Mouse (Mus musculus) CH12.LX (cell line): ENCODE measurements around the gene Pawr. TPM values are rescaled to one million over a fixed set of nuclear protein-coding genes. Genes with fewer than 3 reads are reported as not detected.

ENCODE experiments used
- DNase-seq: peaks from one replicate; pipeline ENCODE4 v3.0.0-alpha.2; 2013; ENCODE audit errors: extremely low read depth
- H3K27ac ChIP-seq: 2 replicates; pipeline ENCODE4 v1.5.1; 2012; ENCODE audit warnings: low read depth, mild to moderate bottlenecking, control low read depth, moderate library complexity; ENCODE audit not compliant: insufficient read depth
- H3K27me3 ChIP-seq: replicated peaks from 2 replicates; pipeline ENCODE3; 2012; ENCODE audit warnings: inconsistent platforms
- H3K36me3 ChIP-seq, 2 experiments: replicated peaks in 1 of 2; 2 replicates each; pipeline versions ENCODE3 to v1.6.1; 2012; ENCODE audit warnings: inconsistent platforms in 1 of 2, low read length in 1 of 2, mild to moderate bottlenecking in 1 of 2, mixed read lengths in 1 of 2, moderate library complexity in 1 of 2; ENCODE audit not compliant: control insufficient read depth in 1 of 2, insufficient read depth in 1 of 2
- H3K4me1 ChIP-seq, 2 experiments: 2 replicates each; pipeline ENCODE4 v1.6.1; 2012; ENCODE audit warnings: inconsistent platforms in 1 of 2, moderate library complexity in 1 of 2; ENCODE audit not compliant: insufficient read depth in 2 of 2, control insufficient read depth in 1 of 2
- H3K4me2 ChIP-seq: 2 replicates; pipeline ENCODE4 v1.6.1; 2012; ENCODE audit warnings: low read depth, mild to moderate bottlenecking, control low read depth; ENCODE audit not compliant: poor library complexity, insufficient read depth, severe bottlenecking
- H3K4me3 ChIP-seq, 3 experiments: fragments of 150-350 bp in 1 of 3; sonication (generic) in 1 of 3; replicated peaks in 1 of 3; 2 replicates each; pipeline versions ENCODE3 to v1.5.1; 2011 to 2012; ENCODE audit warnings: low read depth in 2 of 3, low read length in 2 of 3, mild to moderate bottlenecking in 2 of 3, moderate library complexity in 2 of 3, control low read depth in 1 of 3, improper control_type of control experiment in 1 of 3, inconsistent platforms in 1 of 3, mixed read lengths in 1 of 3; ENCODE audit not compliant: poor library complexity in 1 of 3
- H3K79me2 ChIP-seq: replicated peaks from 2 replicates; pipeline ENCODE4 v1.6.1; 2012; ENCODE audit warnings: mild to moderate bottlenecking, moderate library complexity; ENCODE audit not compliant: control insufficient read depth, poor library complexity, insufficient read depth, severe bottlenecking; ENCODE audit errors: extremely low read depth
- H3K9ac ChIP-seq: 2 replicates; pipeline ENCODE4 v1.6.1; 2012; ENCODE audit warnings: low read depth, mild to moderate bottlenecking, control low read depth, moderate library complexity; ENCODE audit not compliant: insufficient read depth
- H3K9me3 ChIP-seq: replicated peaks from 2 replicates; pipeline ENCODE3; 2012; ENCODE audit warnings: low read length, inconsistent platforms, mixed read lengths
- BHLHE40 ChIP-seq: IDR thresholded peaks from 2 replicates; pipeline ENCODE4 v1.6.1; 2011; ENCODE audit warnings: mild to moderate bottlenecking, low read depth, low read length, improper control_type of control experiment
- CHD1 ChIP-seq: IDR thresholded peaks from 2 replicates; pipeline ENCODE4 v1.6.1; 2012; ENCODE audit warnings: low read depth, low read length, improper control_type of control experiment, inconsistent platforms
- CTCF ChIP-seq, 2 experiments: IDR thresholded peaks in 1 of 2; conservative IDR thresholded peaks in 1 of 2; 2 replicates each; pipeline ENCODE4 v1.5.1; 2011 to 2012; ENCODE audit warnings: low read depth in 2 of 2, low read length in 2 of 2, improper control_type of control experiment in 1 of 2, inconsistent platforms in 1 of 2, mild to moderate bottlenecking in 1 of 2, moderate library complexity in 1 of 2
- E2F4 ChIP-seq: IDR thresholded peaks from 2 replicates; pipeline ENCODE4 v1.6.1; 2011; ENCODE audit warnings: low read depth, low read length, improper control_type of control experiment; ENCODE audit not compliant: insufficient replicate concordance
- ELF1 ChIP-seq: IDR thresholded peaks from 2 replicates; pipeline ENCODE4 v1.6.1; 2014; ENCODE audit warnings: low read depth, mild to moderate bottlenecking, inconsistent platforms, low read length, improper control_type of control experiment
- EP300 ChIP-seq: IDR thresholded peaks from 2 replicates; pipeline ENCODE4 v1.6.1; 2011; ENCODE audit warnings: low read length, improper control_type of control experiment
- ETS1 ChIP-seq: conservative IDR thresholded peaks from 2 replicates; pipeline ENCODE4 v1.6.1; 2012; ENCODE audit warnings: low read depth, mild to moderate bottlenecking, inconsistent platforms, low read length, improper control_type of control experiment, moderate library complexity
- GABPA ChIP-seq: IDR thresholded peaks from 2 replicates; pipeline ENCODE4 v1.6.1; 2012; ENCODE audit warnings: low read depth, low read length, improper control_type of control experiment, inconsistent platforms; ENCODE audit not compliant: insufficient replicate concordance
- HCFC1 ChIP-seq: IDR thresholded peaks from 2 replicates; pipeline ENCODE4 v1.6.1; 2012; ENCODE audit warnings: low read depth, mild to moderate bottlenecking, inconsistent platforms, low read length, improper control_type of control experiment
- IRF4 ChIP-seq: IDR thresholded peaks from 2 replicates; pipeline ENCODE4 v1.6.1; 2014; ENCODE audit warnings: low read depth, mild to moderate bottlenecking, inconsistent platforms, low read length, improper control_type of control experiment
- JUN ChIP-seq: IDR thresholded peaks from 2 replicates; pipeline ENCODE4 v1.6.1; 2011; ENCODE audit warnings: low read depth, mild to moderate bottlenecking, low read length, improper control_type of control experiment, moderate library complexity; ENCODE audit not compliant: insufficient read depth
- JUND ChIP-seq: conservative IDR thresholded peaks from 2 replicates; pipeline ENCODE4 v1.6.1; 2011; ENCODE audit warnings: low read depth, low read length, improper control_type of control experiment
- KAT2A ChIP-seq: IDR thresholded peaks from 2 replicates; pipeline ENCODE4 v1.6.1; 2012; ENCODE audit warnings: low read length, improper control_type of control experiment, inconsistent platforms; ENCODE audit not compliant: insufficient replicate concordance
- MAFK ChIP-seq: IDR thresholded peaks from 2 replicates; pipeline ENCODE4 v1.6.1; 2011; ENCODE audit warnings: low read length, improper control_type of control experiment; ENCODE audit not compliant: insufficient replicate concordance
- MAX ChIP-seq: IDR thresholded peaks from 2 replicates; pipeline ENCODE4 v1.6.1; 2011; ENCODE audit warnings: low read length, improper control_type of control experiment
- MEF2A ChIP-seq: IDR thresholded peaks from 2 replicates; pipeline ENCODE4 v1.6.1; 2014; ENCODE audit warnings: low read depth, mild to moderate bottlenecking, inconsistent platforms, low read length, improper control_type of control experiment, borderline replicate concordance
- MXI1 ChIP-seq: IDR thresholded peaks from 2 replicates; pipeline ENCODE4 v1.6.1; 2011; ENCODE audit warnings: mild to moderate bottlenecking, low read depth, low read length, improper control_type of control experiment
- MYC ChIP-seq: IDR thresholded peaks from 2 replicates; pipeline ENCODE4 v1.6.1; 2011; ENCODE audit warnings: low read depth, mild to moderate bottlenecking, improper control_type of control experiment, low read length
- NELFE ChIP-seq: IDR thresholded peaks from 2 replicates; pipeline ENCODE4 v1.6.1; 2011; ENCODE audit warnings: low read depth, low read length, improper control_type of control experiment
- NRF1 ChIP-seq: IDR thresholded peaks from 2 replicates; pipeline ENCODE4 v1.6.1; 2014; ENCODE audit warnings: low read depth, mild to moderate bottlenecking, inconsistent platforms, low read length, improper control_type of control experiment, moderate library complexity
- PAX5 ChIP-seq: IDR thresholded peaks from 2 replicates; pipeline ENCODE4 v1.6.1; 2012; ENCODE audit warnings: low read length, inconsistent platforms, mixed read lengths
- POLR2A ChIP-seq: IDR thresholded peaks from 2 replicates; pipeline ENCODE4 v1.6.1; 2011; ENCODE audit warnings: low read depth, mild to moderate bottlenecking, improper control_type of control experiment, low read length
- POLR2AphosphoS2 ChIP-seq: IDR thresholded peaks from 2 replicates; pipeline ENCODE4 v1.6.1; 2011; ENCODE audit warnings: low read depth, low read length, improper control_type of control experiment
- RAD21 ChIP-seq: IDR thresholded peaks from 2 replicates; pipeline ENCODE4 v1.6.1; 2011; ENCODE audit warnings: low read depth, mild to moderate bottlenecking, low read length, improper control_type of control experiment, moderate library complexity
- SIN3A ChIP-seq: IDR thresholded peaks from 2 replicates; pipeline ENCODE4 v1.6.1; 2012; ENCODE audit warnings: low read length, improper control_type of control experiment, inconsistent platforms
- SMC3 ChIP-seq: IDR thresholded peaks from 2 replicates; pipeline ENCODE4 v1.6.1; 2011; ENCODE audit warnings: low read depth, low read length, improper control_type of control experiment
- TBP ChIP-seq: conservative IDR thresholded peaks from 2 replicates; pipeline ENCODE4 v1.6.1; 2011; ENCODE audit warnings: low read depth, low read length, improper control_type of control experiment
- TCF12 ChIP-seq: IDR thresholded peaks from 2 replicates; pipeline ENCODE4 v1.6.1; 2014; ENCODE audit warnings: low read depth, mild to moderate bottlenecking, inconsistent platforms, low read length, improper control_type of control experiment
- UBTF ChIP-seq: IDR thresholded peaks from 2 replicates; pipeline ENCODE4 v1.6.1; 2012; ENCODE audit warnings: low read depth, mild to moderate bottlenecking, inconsistent platforms, low read length, improper control_type of control experiment, moderate library complexity
- USF2 ChIP-seq: conservative IDR thresholded peaks from 2 replicates; pipeline ENCODE4 v1.6.1; 2011; ENCODE audit warnings: low read depth, low read length, improper control_type of control experiment
- ZC3H11A ChIP-seq: IDR thresholded peaks from 2 replicates; pipeline ENCODE4 v1.6.1; 2012; ENCODE audit warnings: low read depth, mild to moderate bottlenecking, inconsistent platforms, low read length, improper control_type of control experiment
- ZKSCAN1 ChIP-seq: IDR thresholded peaks from 2 replicates; pipeline ENCODE4 v1.6.1; 2012; ENCODE audit warnings: low read depth, inconsistent platforms, low read length, improper control_type of control experiment, borderline replicate concordance
- ZMIZ1 ChIP-seq: IDR thresholded peaks from 2 replicates; pipeline ENCODE4 v1.6.1; 2012; ENCODE audit warnings: low read depth, mild to moderate bottlenecking, inconsistent platforms, low read length, improper control_type of control experiment
- ZNF384 ChIP-seq: IDR thresholded peaks from 2 replicates; pipeline ENCODE4 v1.6.1; 2012; ENCODE audit warnings: low read depth, low read length, improper control_type of control experiment, inconsistent platforms
- dilution Hi-C: fragments of 300-500 bp; cut with MboI; formaldehyde crosslinking; loops from 2 replicates; pipeline ENCODE4 v1.14.3; 2020; ENCODE audit warnings: low sequenced_read_pairs; ENCODE audit not compliant: extremely low pct_unique_long_range_greater_than_20kb, extremely low pct_ligation_motif_present
- in situ Hi-C: fragments of 300-500 bp; cut with MboI; formaldehyde crosslinking; loops from 3 replicates; pipeline ENCODE4 v1.14.3; 2019; ENCODE audit warnings: low sequenced_read_pairs, low pct_ligation_motif_present, low pct_unique_long_range_greater_than_20kb, mixed read lengths
- polyA plus RNA-seq: library from polyadenylated mRNA; unstranded; fragments of >175 nt; gene quantifications from 2 replicates; pipeline ENCODE4 v1.2.1, GENCODE M21; 2012; ENCODE audit warnings: low read depth; ENCODE audit not compliant: insufficient read length
- total RNA-seq, 2 experiments: library from RNA; depleted of rRNA; stranded (reverse); fragments of 300-350 nt in 1 of 2; fragments of >200 nt in 1 of 2; gene quantifications; 2 replicates each; pipeline ENCODE4 v1.2.3; 2012 to 2014

Pawr gene
- total and polyA plus RNA-seq, 3 experiments = not detected

GRCm38 (mm10) chr10:108299828-108300227 lies 32.1 kb upstream of the Pawr start:
- Histone ChIP-seq H3K4me3 (no peak overlapping the region), H3K9ac (no peak overlapping the region), H3K27me3 (no peaks in the 10 kb centered on the region), H3K79me2 (no peaks in the 10 kb centered on the region), H3K4me1 (no peaks in the 10 kb centered on the region), H3K36me3 (no peaks in the 10 kb centered on the region), H3K9me3 (no peaks in the 10 kb centered on the region), H3K4me2 (no peak overlapping the region), H3K27ac (no peak overlapping the region)
- TF ChIP-seq CTCF (conservative IDR thresholded peaks at IDR 0.05 in 1 of 2, IDR thresholded peaks at IDR 0.05 in 1 of 2; ENCODE audit: low read depth in 2 of 2, low read length in 2 of 2) (no peak), ZKSCAN1 (no peak), POLR2A (no peak), IRF4 (no peak), ETS1 (no peak), ZC3H11A (no peak), RAD21 (no peak)
- no peak for DNase-seq
- dilution Hi-C loops (no loop called here), in situ Hi-C loops (loop anchor here (5.0 to 25.0 kb wide), 3 partner anchors 137 to 363 kb away; no protein-coding TSS in a partner anchor)

- H3K27me3 ChIP-seq = no peaks in the 10 kb centered on the region
- H3K4me2 ChIP-seq = no peak overlapping the region
- no peaks in the 10 kb centered on the region for H3K79me2 ChIP-seq
- no peak overlapping the region for H3K4me3 ChIP-seq
- no peak overlapping the region for H3K27ac ChIP-seq
- no peaks in the 10 kb centered on the region for H3K4me1 ChIP-seq
- no peaks in the 10 kb centered on the region for H3K9me3 ChIP-seq
- H3K9ac ChIP-seq = no peak overlapping the region
- peak; percentile 84 for DNase-seq
- no peaks in the 10 kb centered on the region for H3K36me3 ChIP-seq
- in situ Hi-C loops (no loop called here), dilution Hi-C loops (no loop called here)
- TF ChIP-seq ZMIZ1 (no peak), KAT2A (no peak), HCFC1 (no peak), POLR2A (no peak), MEF2A (no peak), CTCF (conservative IDR thresholded peaks at IDR 0.05 in 1 of 2, IDR thresholded peaks at IDR 0.05 in 1 of 2; ENCODE audit: low read depth in 2 of 2, low read length in 2 of 2) (peak; percentile 23 to 82; a peak in 3 of 4 replicates), USF2 (no peak), ZNF384 (no peak), MAX (no peak), CHD1 (no peak), RAD21 (peak; percentile 73), BHLHE40 (no peak), EP300 (no peak), SIN3A (no peak), UBTF (no peak), NRF1 (peak; percentile 78), JUND (no peak), SMC3 (peak; percentile 86), ELF1 (no peak), TCF12 (no peak), ETS1 (no peak), TBP (no peak), NELFE (no peak), MXI1 (no peak), E2F4 (no peak), GABPA (no peak), IRF4 (no peak), MYC (no peak), JUN (no peak), MAFK (no peak), PAX5 (no peak), POLR2AphosphoS2 (no peak), ZC3H11A (peak; percentile 52)
Observed at GRCm38 (mm10) chr10:108300843-108301242, 31.1 kb upstream of the Pawr start.
